Mouse (Mus musculus) heart, embryonic 16.5 days (tissue): Measurements from ENCODE around the gene Bsg. TPM values are rescaled to one million over a fixed set of nuclear protein-coding genes. Genes with fewer than 3 reads are reported as not detected.

Experiments
- ATAC-seq: fragments of 200-750 bp; cut with Nextera tagmentation; replicated peaks from 2 replicates; pipeline ENCODE4 v1.8.0; 2017; ENCODE audit warnings: moderate number of reproducible peaks; ENCODE audit not compliant: insufficient read depth, low FRiP score; ENCODE audit errors: extremely low read depth
- H3K27ac ChIP-seq: fragments of 300-500 bp; sonication (generic); 2 replicates; pipeline ENCODE4 v1.5.1; 2014; ENCODE audit warnings: mild to moderate bottlenecking, low read length, control low read depth, moderate library complexity
- H3K27me3 ChIP-seq: fragments of 300-500 bp; sonication (generic); 2 replicates; pipeline ENCODE4 v1.6.1; 2014; ENCODE audit warnings: low read length, mixed read lengths; ENCODE audit not compliant: control insufficient read depth, insufficient read depth
- H3K36me3 ChIP-seq: fragments of 300-500 bp; sonication (generic); 2 replicates; pipeline ENCODE4 v1.6.1; 2014; ENCODE audit not compliant: control insufficient read depth, insufficient read depth
- H3K4me1 ChIP-seq: fragments of 300-500 bp; sonication (generic); 2 replicates; pipeline ENCODE4 v1.6.1; 2014; ENCODE audit warnings: low read length, mixed read lengths; ENCODE audit not compliant: control insufficient read depth, insufficient read depth
- H3K4me2 ChIP-seq: fragments of 300-500 bp; sonication (generic); 2 replicates; pipeline ENCODE4 v1.6.1; 2014; ENCODE audit warnings: low read depth, mild to moderate bottlenecking, control low read depth, low read length
- H3K4me3 ChIP-seq: fragments of 300-500 bp; sonication (generic); 2 replicates; pipeline ENCODE4 v1.5.1; 2014; ENCODE audit warnings: mild to moderate bottlenecking, control low read depth, low read length
- H3K9ac ChIP-seq: fragments of 300-500 bp; sonication (generic); 2 replicates; pipeline ENCODE4 v1.6.1; 2014; ENCODE audit warnings: low read length, control low read depth
- H3K9me3 ChIP-seq: fragments of 300-500 bp; sonication (generic); replicated peaks from 2 replicates; pipeline ENCODE4 v1.6.1; 2016; ENCODE audit warnings: low read length; ENCODE audit not compliant: control insufficient read depth
- WGBS: fragments of 180-500 bp; shearing (Covaris S2); extraction: QIAGEN DNeasy Blood & Tissue Kit; methylation state at CpG from one replicate; pipeline ENCODE4 v1.1.7; 2014; 5-methylcytosine and 5-hydroxymethylcytosine counted together
- polyA plus RNA-seq: library from polyadenylated mRNA; unstranded; fragments of >200 nt; fragmentation: Nextera tagmentation; extraction: Ambion mirVana; gene quantifications from 2 replicates; pipeline ENCODE4 v1.2.1, GENCODE M21; 2015

Gene Bsg
- polyA plus RNA-seq, 1 experiment from 2014 or later: 1,046 TPM

- Histone ChIP-seq H3K4me1 (peaks cover 31% of the 10 kb centered on the region), H3K4me3 (no peak overlapping the region), H3K27me3 (no peaks in the 10 kb centered on the region), H3K27ac (peak overlapping the region; percentile 83), H3K9me3 (no peaks in the 10 kb centered on the region), H3K4me2 (peak overlapping the region; percentile 24; the same call in 1 of the 2 replicates), H3K36me3 (peaks cover 42% of the 10 kb centered on the region), H3K9ac (peak overlapping the region; percentile 30; the same call in 1 of the 2 replicates)
- ATAC-seq: 0 out of 2 replicates have a peak, but pooled peaks have one; percentile 12
- 45% methylated on average over 1 of the region's 1 CpGs for WGBS
Observed at GRCm38 (mm10) chr10:79686691-79687090, 17.6 kb upstream of the Bsg start.

GRCm38 (mm10) chr10:79687513-79687912, 16.8 kb upstream of the Bsg start:
- Histone ChIP-seq H3K4me3 (no peak overlapping the region), H3K4me1 (peaks cover 31% of the 10 kb centered on the region), H3K4me2 (no peak overlapping the region), H3K9me3 (no peaks in the 10 kb centered on the region; the same call in 1 of the 2 replicates), H3K36me3 (peaks cover 42% of the 10 kb centered on the region), H3K27me3 (no peaks in the 10 kb centered on the region), H3K9ac (no peak overlapping the region), H3K27ac (peak overlapping the region; percentile 83)
- no peak for ATAC-seq
- 98% methylated on average over 6 of the region's 6 CpGs for WGBS

- Histone ChIP-seq H3K4me2 (no peak within 1 kb of the TSS), H3K4me1 (peaks cover 23% of the 10 kb centered on the region), H3K9ac (no peak within 1 kb of the TSS), H3K27me3 (no peaks in the 10 kb centered on the region), H3K36me3 (peaks cover 42% of the 10 kb centered on the region), H3K9me3 (no peaks in the 10 kb centered on the region; the same call in 1 of the 2 replicates), H3K27ac (no peak within 1 kb of the TSS), H3K4me3 (no peak within 1 kb of the TSS)
- no peak for ATAC-seq
- WGBS: 80% methylated on average over 4 of the region's 4 CpGs
Observed at GRCm38 (mm10) chr10:79688720-79689119, 15.6 kb upstream of the Bsg start, which contains the start of gene Gzmm. Gene Gzmm (plus strand): TSS chr10:79689020.

GRCm38 (mm10) chr10:79689178-79689577, 15.1 kb upstream of the Bsg start:
- no peak for ATAC-seq
- H3K36me3 ChIP-seq: peaks cover 42% of the 10 kb centered on the region
- peaks cover 19% of the 10 kb centered on the region for H3K4me1 ChIP-seq
- H3K4me3 ChIP-seq: no peak overlapping the region
- H3K9ac ChIP-seq: no peak overlapping the region
- no peak overlapping the region for H3K4me2 ChIP-seq
- WGBS: 92% methylated on average over 3 of the region's 3 CpGs
- H3K9me3 ChIP-seq: no peaks in the 10 kb centered on the region; the same call in 1 of the 2 replicates
- H3K27ac ChIP-seq: no peak overlapping the region
- H3K27me3 ChIP-seq: no peaks in the 10 kb centered on the region

GRCm38 (mm10) chr10:79691986-79692548, 12.2 kb upstream of the Bsg start:
- no peaks in the 10 kb centered on the region; the same call in 1 of the 2 replicates for H3K9me3 ChIP-seq
- H3K4me2 ChIP-seq: no peak overlapping the region
- no peaks in the 10 kb centered on the region for H3K27me3 ChIP-seq
- no peak overlapping the region for H3K27ac ChIP-seq
- H3K36me3 ChIP-seq: peaks cover 23% of the 10 kb centered on the region
- peaks cover 26% of the 10 kb centered on the region for H3K4me1 ChIP-seq
- WGBS: 93% methylated on average over 2 of the region's 2 CpGs
- no peak for ATAC-seq
- H3K4me3 ChIP-seq: no peak overlapping the region
- H3K9ac ChIP-seq: no peak overlapping the region

- H3K4me1 ChIP-seq: peaks cover 24% of the 10 kb centered on the region
- H3K4me3 ChIP-seq: no peak overlapping the region
- no peak overlapping the region for H3K9ac ChIP-seq
- H3K27me3 ChIP-seq: no peaks in the 10 kb centered on the region
- 64% methylated on average over 12 of the region's 12 CpGs for WGBS
- H3K27ac ChIP-seq: peak overlapping the region; percentile 64
- no peak for ATAC-seq
- H3K36me3 ChIP-seq: peaks cover 6% of the 10 kb centered on the region
- H3K9me3 ChIP-seq: no peaks in the 10 kb centered on the region; the same call in 1 of the 2 replicates
- no peak overlapping the region for H3K4me2 ChIP-seq
Observed at GRCm38 (mm10) chr10:79693580-79694378, 10.5 kb upstream of the Bsg start.

GRCm38 (mm10) chr10:79694379-79694655, 10.0 kb upstream of the Bsg start:
- H3K27ac ChIP-seq: peak overlapping the region; percentile 64
- no peaks in the 10 kb centered on the region; the same call in 1 of the 2 replicates for H3K9me3 ChIP-seq
- no peak overlapping the region for H3K4me3 ChIP-seq
- H3K9ac ChIP-seq: no peak overlapping the region
- ATAC-seq: no peak
- no peaks in the 10 kb centered on the region for H3K27me3 ChIP-seq
- WGBS: 63% methylated on average over 6 of the region's 6 CpGs
- H3K4me2 ChIP-seq: no peak overlapping the region
- peaks cover under 1% of the 10 kb centered on the region for H3K36me3 ChIP-seq
- peaks cover 24% of the 10 kb centered on the region for H3K4me1 ChIP-seq

- ATAC-seq: peak; percentile 56; the same call in 1 of the 2 replicates
- H3K4me3 ChIP-seq: no peak overlapping the region
- H3K9me3 ChIP-seq: no peaks in the 10 kb centered on the region; the same call in 1 of the 2 replicates
- 50% methylated on average over 13 of the region's 13 CpGs for WGBS
- no peaks in the 10 kb centered on the region for H3K27me3 ChIP-seq
- no peaks in the 10 kb centered on the region for H3K36me3 ChIP-seq
- peak overlapping the region; percentile 84 for H3K27ac ChIP-seq
- peak overlapping the region; percentile 24 for H3K9ac ChIP-seq
- no peak overlapping the region for H3K4me2 ChIP-seq
- peaks cover 24% of the 10 kb centered on the region for H3K4me1 ChIP-seq
Observed at GRCm38 (mm10) chr10:79695231-79696128, 8.8 kb upstream of the Bsg start.
